Mouse (Mus musculus) cerebellum, adult 2 months (tissue): ENCODE measurements around the gene Dkk3.
A peak's percentile ranks its signal among the peaks of the same experiment; 100 is the strongest.

Experiments used
- CTCF ChIP-seq: fragments of 200-500 bp; IDR thresholded peaks from 2 replicates; pipeline ENCODE4 v1.5.1; 2011; ENCODE audit warnings: low read depth, mild to moderate bottlenecking, control low read depth, low read length, moderate library complexity, borderline replicate concordance; ENCODE audit not compliant: insufficient read depth
- POLR2A ChIP-seq: fragments of 200-500 bp; IDR thresholded peaks from 2 replicates; pipeline ENCODE4 v1.6.1; 2011; ENCODE audit warnings: low read length, control low read depth, borderline replicate concordance; ENCODE audit not compliant: insufficient read depth

DNA sequence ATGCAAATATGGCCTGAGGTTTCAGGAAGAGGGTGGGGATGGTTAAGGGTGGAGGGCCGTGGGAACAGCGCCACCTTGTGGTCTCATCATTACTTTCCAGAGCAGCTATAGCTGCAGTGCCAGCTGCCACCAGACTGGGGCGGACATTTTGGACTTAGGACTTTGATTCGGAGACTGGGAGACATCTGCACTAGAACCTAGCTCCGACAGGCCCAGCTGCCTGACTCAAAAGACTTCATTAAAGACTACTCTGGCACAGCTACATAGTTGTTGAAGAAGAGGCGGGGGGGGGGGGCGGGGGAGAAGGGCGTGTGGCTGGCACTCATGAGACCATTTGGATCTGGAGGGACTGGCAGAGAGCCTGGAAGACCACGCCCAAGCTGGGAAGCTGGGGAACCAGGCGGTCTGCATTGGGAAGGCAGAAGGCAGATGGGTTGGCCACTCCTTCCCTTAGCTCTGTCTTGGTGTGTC, 21.4 kb upstream of the Dkk3 start:
- TF ChIP-seq CTCF (peak; percentile 98), POLR2A (no peak)
